Mouse (Mus musculus) cerebellum, postnatal 14 days (tissue): ENCODE measurements around the gene Col4a1.

Experiments used
- DNase-seq, 2 experiments: peaks; one replicate each; pipeline ENCODE4 v3.0.0; 2021; ENCODE audit warnings: mixed read lengths in 2 of 2

Gene Col4a1

GRCm38 (mm10) chr8:11265971-11266370, 46.7 kb downstream of the Col4a1 start:
- DNase-seq, result no peak

DNA sequence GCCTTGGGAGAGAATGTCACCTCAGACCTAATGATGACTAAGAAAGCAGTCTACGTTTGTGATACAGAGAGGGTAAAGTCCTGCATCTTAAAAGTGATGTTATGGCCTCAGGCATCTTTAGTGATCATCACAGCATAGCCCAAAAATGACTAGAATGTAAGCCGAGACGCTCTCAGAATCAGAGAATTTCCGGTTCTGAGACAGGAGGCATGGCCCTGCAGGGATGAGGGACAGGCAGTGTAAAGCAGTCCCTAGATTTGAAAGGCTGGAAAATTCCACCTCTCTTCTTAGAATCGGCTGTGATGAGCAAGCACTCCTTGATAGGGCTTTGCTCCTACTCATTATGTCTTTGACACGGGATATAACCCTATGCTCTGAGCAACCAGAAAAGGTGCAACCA, 48.8 kb downstream of the Col4a1 start:
- DNase-seq, result no peak

DNA sequence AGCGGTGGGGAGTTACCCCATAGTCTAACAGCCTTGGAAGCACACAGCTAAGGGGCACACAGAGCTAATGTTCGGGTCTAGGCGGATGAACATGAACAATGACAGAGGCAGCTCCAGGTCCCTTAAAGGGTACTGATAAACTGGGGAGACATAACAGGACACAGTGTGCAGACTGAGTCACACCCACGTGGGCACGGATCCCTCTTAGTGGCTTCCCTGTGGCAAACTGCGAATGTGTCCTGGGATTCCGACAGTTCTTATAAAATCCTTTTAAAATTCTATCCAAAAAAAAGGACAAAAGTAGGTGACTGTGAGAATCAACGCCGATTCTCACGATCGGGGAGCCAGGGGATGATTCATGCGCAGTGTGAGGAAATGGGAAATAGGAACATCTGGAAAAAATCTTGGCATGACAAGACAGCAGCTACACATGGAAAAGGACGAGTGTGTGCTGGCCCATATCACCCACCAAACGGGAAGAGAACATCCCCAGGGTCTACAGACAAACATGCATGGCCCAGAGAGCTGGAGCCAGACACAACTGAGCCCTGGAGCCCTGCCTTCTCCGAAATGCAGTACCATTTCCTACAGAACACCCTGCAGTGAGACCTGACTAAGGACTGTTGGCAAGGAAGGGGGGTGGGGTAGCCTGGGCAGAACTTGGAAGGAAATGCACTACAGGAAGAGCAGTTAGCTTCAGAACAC, 50.4 kb downstream of the Col4a1 start:
- no peak for DNase-seq

- DNase-seq, result no peak
Observed at GRCm38 (mm10) chr8:11259832-11260615, 52.6 kb downstream of the Col4a1 start.

DNA sequence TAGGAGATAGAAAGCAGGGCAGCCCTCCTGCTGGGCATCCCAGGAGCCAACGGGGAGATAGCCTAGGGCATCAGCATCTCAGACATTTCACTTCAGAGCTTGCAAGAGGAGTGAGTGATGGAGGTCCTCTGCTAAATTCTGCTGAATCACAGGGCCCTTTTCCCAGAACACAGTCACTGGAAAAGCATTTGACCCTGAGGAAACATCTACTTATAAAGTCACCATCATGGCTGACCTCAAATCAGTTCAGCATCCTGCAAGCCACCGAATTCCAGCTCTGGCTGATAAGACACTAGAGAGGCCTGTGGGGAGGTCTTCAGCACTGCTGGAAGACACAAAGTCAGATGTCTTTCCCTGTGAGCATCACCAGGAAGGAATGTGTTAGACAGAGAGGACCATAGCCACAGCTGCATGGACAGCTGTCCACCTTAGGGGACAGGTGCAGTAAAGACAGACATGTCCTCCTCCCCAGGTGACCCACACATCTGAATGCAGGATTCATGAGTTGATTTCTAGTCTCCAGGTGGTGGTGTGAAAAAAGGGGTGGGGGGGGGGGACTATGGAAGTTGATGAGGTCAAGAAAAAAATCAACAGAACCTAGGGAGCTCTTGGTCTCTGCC, 54.0 kb downstream of the Col4a1 start:
- DNase-seq, result no peak

- no peak for DNase-seq
Observed at GRCm38 (mm10) chr8:11257079-11258017, 55.3 kb downstream of the Col4a1 start.

- no peak for DNase-seq
Observed at GRCm38 (mm10) chr8:11256405-11256804, 56.2 kb downstream of the Col4a1 start.

GRCm38 (mm10) chr8:11255680-11256079, 56.9 kb downstream of the Col4a1 start:
- DNase-seq, result no peak

DNA sequence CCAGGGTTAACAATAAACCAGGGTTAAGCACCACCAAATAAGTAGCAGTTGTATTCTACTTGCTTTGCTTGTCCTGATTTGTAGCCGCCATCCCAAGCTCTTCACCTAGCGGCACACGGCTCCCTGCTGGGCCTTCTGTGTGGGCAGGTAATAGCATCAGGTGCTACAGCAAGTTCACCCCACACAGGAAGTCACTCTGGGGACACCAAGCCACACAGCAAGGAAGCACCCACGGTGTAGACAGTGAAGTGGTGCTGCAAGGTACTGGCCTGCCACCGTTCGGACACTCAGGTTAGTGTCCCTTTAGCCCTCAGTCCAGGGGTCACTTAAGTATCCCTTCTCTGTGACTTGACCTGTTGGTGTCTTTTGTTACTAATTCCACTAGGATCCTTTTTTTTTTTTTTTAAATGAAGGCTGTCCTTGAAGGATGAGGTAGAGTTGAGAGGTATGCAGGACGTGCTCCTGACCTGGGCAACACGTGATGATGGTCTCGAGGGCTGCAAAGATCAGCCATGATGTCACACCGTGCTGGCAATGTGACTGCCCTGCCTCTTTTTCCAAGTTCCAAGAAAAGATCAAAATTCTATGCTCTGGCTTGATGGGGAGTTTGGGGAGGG, 57.6 kb downstream of the Col4a1 start:
- DNase-seq, result no peak

DNA sequence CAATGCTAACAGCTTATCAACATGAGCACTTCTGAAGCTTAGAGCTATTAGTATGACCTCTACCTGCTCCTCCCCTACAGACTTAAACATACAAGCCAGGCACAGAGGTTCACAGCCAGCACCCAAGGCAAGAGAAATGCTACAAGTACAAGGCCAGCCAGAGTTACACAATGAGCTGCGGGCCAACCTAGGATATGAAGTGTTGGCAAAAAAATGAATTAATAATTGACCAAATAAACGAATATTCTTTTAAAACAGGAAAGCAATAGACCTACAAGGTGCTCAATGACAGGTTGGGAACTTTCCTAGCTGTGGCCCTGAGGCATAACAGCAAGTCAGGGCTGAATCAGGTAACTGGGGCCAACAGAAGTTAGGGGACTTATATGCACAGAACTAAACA, 58.1 kb downstream of the Col4a1 start:
- DNase-seq, result no peak

DNA sequence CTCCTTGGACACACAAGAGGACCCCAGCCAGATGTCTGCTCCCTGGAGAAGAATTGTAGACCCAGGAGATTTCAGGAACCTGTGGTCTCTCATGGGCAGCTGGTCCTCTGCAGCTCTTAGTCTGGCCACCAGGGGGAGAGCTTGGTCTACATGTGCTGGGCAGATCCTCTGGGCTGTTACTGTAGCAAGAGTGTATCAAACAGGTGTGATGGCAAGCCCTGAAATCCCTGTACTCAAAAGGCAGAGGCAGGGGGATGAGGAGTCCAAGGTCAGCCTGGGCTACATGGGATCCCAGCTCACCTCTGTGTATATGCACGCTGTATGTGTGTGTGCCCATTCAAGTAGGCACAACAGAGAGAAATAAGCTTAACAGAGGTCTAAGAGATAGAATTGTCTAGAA, 59.1 kb downstream of the Col4a1 start:
- peak; percentile 90 to 92 for DNase-seq

- no peak for DNase-seq
Observed at GRCm38 (mm10) chr8:11253041-11253440, 59.6 kb downstream of the Col4a1 start.

- no peak for DNase-seq
Observed at GRCm38 (mm10) chr8:11252235-11252774, 60.3 kb downstream of the Col4a1 start.

DNA sequence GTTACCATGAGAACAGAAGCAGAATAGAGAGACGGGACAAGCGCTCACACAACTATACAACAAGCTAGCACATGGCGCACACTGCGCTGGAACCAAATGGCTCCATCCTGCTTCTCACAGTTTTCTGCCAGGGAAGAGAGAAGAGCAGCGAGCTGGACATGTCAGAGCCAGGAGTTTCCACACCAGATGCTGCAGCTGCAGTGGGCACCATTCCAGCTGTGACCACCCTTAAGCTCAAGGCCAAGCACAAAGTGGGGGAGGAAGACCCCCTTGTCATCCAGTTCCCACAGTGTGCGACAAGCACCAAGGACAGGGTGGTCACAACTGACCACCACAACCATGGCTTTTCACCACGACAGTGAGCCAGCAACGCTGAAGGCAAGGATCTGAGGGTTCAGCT, 62.5 kb downstream of the Col4a1 start:
- DNase-seq, result no peak

DNA sequence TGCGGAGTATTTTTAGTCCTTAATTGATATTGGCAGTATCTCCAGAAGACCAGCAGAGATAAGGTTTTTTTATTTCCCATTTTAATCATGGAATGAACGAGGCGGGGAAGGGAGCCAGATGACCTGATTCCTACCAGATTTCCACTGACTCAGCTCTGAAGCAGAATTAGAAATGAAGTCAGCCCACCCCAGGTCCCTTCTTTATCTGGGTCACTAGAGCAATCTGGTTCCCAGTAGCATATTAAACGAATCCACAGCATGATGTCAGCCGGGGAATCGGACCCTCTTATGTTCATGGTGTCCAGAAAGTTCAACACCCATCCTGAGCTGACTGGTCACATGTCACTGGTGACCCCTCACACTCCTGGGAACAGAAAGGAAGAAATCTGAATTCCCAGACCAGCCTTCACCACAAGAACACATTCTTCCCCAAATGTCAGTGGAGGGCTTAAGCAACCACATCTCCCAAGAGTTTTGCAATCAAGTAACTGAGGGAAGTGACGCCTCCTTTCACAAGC, 63.0 kb downstream of the Col4a1 start:
- DNase-seq, result peak; percentile 74 to 78

- DNase-seq, result no peak
Observed at GRCm38 (mm10) chr8:11248712-11249111, 63.9 kb downstream of the Col4a1 start.

DNA sequence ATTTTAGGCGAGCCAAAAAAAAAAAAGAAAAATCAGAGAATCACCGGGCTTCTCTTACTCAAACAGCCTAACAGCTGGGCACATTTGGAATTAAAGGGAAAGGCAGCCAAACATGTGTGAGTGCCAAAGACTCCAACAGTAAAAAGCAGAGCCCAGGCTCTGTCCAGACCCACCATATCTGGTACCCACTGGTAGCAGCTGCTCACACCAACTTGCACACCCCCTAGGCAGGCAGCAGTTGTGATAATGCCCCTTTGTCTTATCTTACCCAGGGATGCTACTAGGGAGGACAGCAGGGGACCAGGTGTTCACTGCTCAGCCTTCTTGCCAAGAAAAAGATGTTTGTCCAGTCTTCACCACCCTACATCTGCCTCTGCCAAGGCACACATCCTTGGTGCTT, 71.1 kb downstream of the Col4a1 start:
- no peak for DNase-seq

DNA sequence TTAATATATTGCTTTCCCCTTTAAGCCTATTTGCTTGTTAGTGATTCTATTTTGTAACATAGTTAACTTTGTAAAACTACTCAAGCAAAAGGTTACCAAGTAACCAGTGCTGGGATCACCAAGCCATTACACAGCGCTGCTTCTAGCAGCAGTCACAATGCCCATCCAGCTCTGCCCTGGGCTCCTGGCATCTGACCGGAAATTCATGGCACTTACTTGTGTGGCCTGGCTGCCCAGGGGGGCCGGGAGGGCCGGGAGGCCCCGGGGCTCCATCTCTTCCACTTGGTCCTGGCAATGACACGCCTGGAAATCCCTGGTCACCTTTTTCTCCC, 77.8 kb downstream of the Col4a1 start:
- no peak for DNase-seq

DNA sequence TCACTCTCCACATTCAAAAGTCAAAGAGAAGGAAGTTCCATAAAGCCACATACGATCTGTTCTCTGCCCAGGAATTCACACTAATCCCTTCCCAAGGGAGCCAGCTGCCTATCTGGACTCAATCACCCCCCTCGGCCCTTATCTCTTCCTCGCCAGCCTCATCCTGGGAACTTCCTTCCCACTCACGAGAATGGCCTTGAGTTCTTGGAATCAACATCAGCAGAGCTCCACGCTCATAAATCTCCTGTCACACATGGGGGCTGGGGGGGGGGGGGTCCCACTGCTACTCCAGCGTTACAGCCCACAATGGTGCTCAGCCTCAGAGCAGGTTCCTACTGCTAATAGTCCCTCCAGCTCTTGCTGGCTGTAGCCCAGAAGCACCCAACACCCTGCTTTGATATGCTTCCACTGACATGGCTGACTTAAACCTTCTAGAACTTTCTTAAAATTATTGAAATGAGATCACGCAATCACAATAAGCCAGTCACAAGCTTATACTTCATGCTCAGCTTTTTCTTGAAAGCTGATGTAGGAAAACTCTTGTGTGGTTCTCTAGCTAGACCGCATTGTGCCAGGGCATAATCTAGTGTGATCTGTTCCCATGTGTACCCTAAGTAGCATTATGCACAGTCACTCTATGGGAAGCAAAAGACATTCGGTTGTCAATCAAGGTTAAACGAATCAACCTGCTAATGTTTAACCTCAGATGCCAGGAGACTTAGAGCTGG, 78.3 kb downstream of the Col4a1 start:
- DNase-seq, result no peak

GRCm38 (mm10) chr8:11233009-11233408, 79.6 kb downstream of the Col4a1 start:
- DNase-seq, result no peak

- DNase-seq, result no peak
Observed at GRCm38 (mm10) chr8:11230277-11230676, 82.3 kb downstream of the Col4a1 start.
